Mouse (Mus musculus): ENCODE measurements at regions not wholly inside any gene's neighbourhood (a gene's known extent, or its start where the extent isn't known, plus 50 kb on each side); places are given as distances from the start of the nearest gene placed in this dataset.

GRCm38 (mm10) chr5:80812917-80813316, 207.0 kb upstream of the Adgrl3 start:
- Histone ChIP-seq H3K36me3 (ENCODE audit: control insufficient read depth, insufficient read depth) (no peaks in the 10 kb centered on the region), H3K4me2 (ENCODE audit: low read depth) (no peak overlapping the region), H3K79me2 (ENCODE audit: control insufficient read depth, insufficient read depth) (no peaks in the 10 kb centered on the region), H3K4me3 (no peak overlapping the region), H3K27me3 (ENCODE audit: control insufficient read depth, insufficient read depth, insufficient read length) (no peaks in the 10 kb centered on the region), H3ac (ENCODE audit: control insufficient read depth, insufficient read length) (no peak overlapping the region)
- no peak for TF ChIP-seq MYOG (IDR thresholded peaks at IDR 0.05; ENCODE audit: control insufficient read depth in 1 of 3, insufficient read depth in 1 of 3, insufficient read length in 2 of 3, low read depth in 2 of 3)
- TF ChIP-seq E2F4 (IDR thresholded peaks at IDR 0.05; ENCODE audit: insufficient read depth) = no peak
- no peak for TF ChIP-seq POLR2AphosphoS2 (IDR thresholded peaks at IDR 0.05; ENCODE audit: insufficient read length, low read depth)
- no peak for TF ChIP-seq REST (IDR thresholded peaks at IDR 0.05; ENCODE audit: insufficient read depth, insufficient read length)
- no peak for TF ChIP-seq SRF (IDR thresholded peaks at IDR 0.05; ENCODE audit: control insufficient read depth, insufficient read length, low read depth)
- no peak for TF ChIP-seq CEBPB (IDR thresholded peaks at IDR 0.05; ENCODE audit: insufficient read depth, poor library complexity, severe bottlenecking)
- no peak for TF ChIP-seq POLR2A (IDR thresholded peaks at IDR 0.05; ENCODE audit: insufficient read length, low read depth)
- TF ChIP-seq TCF3 (IDR thresholded peaks at IDR 0.05; ENCODE audit: insufficient read length, low read depth) = no peak
- no peak for TF ChIP-seq MAX (IDR thresholded peaks at IDR 0.05; ENCODE audit: low read depth)
- TF ChIP-seq MYOD1 (IDR thresholded peaks at IDR 0.05; ENCODE audit: control insufficient read depth in 1 of 3, insufficient read length in 2 of 3, low read depth in 2 of 3) = no peak
- TF ChIP-seq TCF12 (IDR thresholded peaks at IDR 0.05; ENCODE audit: insufficient read depth, poor library complexity, severe bottlenecking) = no peak
- no peak for TF ChIP-seq USF1 (IDR thresholded peaks at IDR 0.05; ENCODE audit: low read depth)

DNA sequence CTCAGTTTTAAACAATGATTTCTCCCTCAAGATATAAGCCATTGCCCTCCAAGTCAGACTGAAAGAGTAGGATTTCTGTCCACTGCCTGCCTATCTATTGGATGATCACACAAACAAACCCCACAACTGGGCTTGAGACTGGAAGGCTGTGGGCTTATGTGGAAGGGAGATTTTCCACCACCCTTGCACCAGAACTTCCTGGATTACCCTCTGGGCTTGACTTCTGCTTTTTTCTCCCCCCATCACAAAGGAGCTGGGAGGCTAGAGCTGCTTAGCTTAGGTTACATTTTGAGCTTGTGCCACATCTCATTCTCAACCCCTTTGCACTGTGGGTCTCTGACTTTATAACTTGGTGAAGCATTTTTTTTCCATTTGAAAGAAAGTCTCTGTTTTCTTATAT, 200.7 kb upstream of the Adgrl3 start:
- TF ChIP-seq POLR2A (IDR thresholded peaks at IDR 0.05; ENCODE audit: insufficient read length, low read depth) = no peak
- no peak for TF ChIP-seq MYOG (IDR thresholded peaks at IDR 0.05; ENCODE audit: control insufficient read depth in 1 of 3, insufficient read depth in 1 of 3, insufficient read length in 2 of 3, low read depth in 2 of 3)
- TF ChIP-seq MAX (IDR thresholded peaks at IDR 0.05; ENCODE audit: low read depth) = no peak
- no peak for TF ChIP-seq USF1 (IDR thresholded peaks at IDR 0.05; ENCODE audit: low read depth)
- no peak for TF ChIP-seq CEBPB (IDR thresholded peaks at IDR 0.05; ENCODE audit: insufficient read depth, poor library complexity, severe bottlenecking)
- no peak for TF ChIP-seq E2F4 (IDR thresholded peaks at IDR 0.05; ENCODE audit: insufficient read depth)
- TF ChIP-seq TCF12 (IDR thresholded peaks at IDR 0.05; ENCODE audit: insufficient read depth, poor library complexity, severe bottlenecking) = no peak
- no peak for TF ChIP-seq TCF3 (IDR thresholded peaks at IDR 0.05; ENCODE audit: insufficient read length, low read depth)
- no peak for TF ChIP-seq REST (IDR thresholded peaks at IDR 0.05; ENCODE audit: insufficient read depth, insufficient read length)
- no peak for TF ChIP-seq MYOD1 (IDR thresholded peaks at IDR 0.05; ENCODE audit: control insufficient read depth in 1 of 3, insufficient read length in 2 of 3, low read depth in 2 of 3)
- no peak for TF ChIP-seq POLR2AphosphoS2 (IDR thresholded peaks at IDR 0.05; ENCODE audit: insufficient read length, low read depth)
- no peak for TF ChIP-seq SRF (IDR thresholded peaks at IDR 0.05; ENCODE audit: control insufficient read depth, insufficient read length, low read depth)
- Histone ChIP-seq H3K4me2 (ENCODE audit: low read depth) (no peak overlapping the region), H3K27me3 (ENCODE audit: control insufficient read depth, insufficient read depth, insufficient read length) (no peaks in the 10 kb centered on the region), H3K36me3 (ENCODE audit: control insufficient read depth, insufficient read depth) (no peaks in the 10 kb centered on the region), H3K4me3 (no peak overlapping the region), H3ac (ENCODE audit: control insufficient read depth, insufficient read length) (no peak overlapping the region), H3K79me2 (ENCODE audit: control insufficient read depth, insufficient read depth) (no peaks in the 10 kb centered on the region)

GRCm38 (mm10) chr5:80842531-80842930, 177.4 kb upstream of the Adgrl3 start:
- no peaks in the 10 kb centered on the region for H3K79me2 ChIP-seq (ENCODE audit: control insufficient read depth, insufficient read depth)
- no peak overlapping the region for H3K4me3 ChIP-seq
- H3K4me2 ChIP-seq (ENCODE audit: low read depth) = no peak overlapping the region
- no peaks in the 10 kb centered on the region for H3K36me3 ChIP-seq (ENCODE audit: control insufficient read depth, insufficient read depth)
- no peak overlapping the region for H3ac ChIP-seq (ENCODE audit: control insufficient read depth, insufficient read length)
- no peaks in the 10 kb centered on the region for H3K27me3 ChIP-seq (ENCODE audit: control insufficient read depth, insufficient read depth, insufficient read length)
- TF ChIP-seq TCF3 (IDR thresholded peaks at IDR 0.05; ENCODE audit: insufficient read length, low read depth) (no peak), USF1 (IDR thresholded peaks at IDR 0.05; ENCODE audit: low read depth) (no peak), SRF (IDR thresholded peaks at IDR 0.05; ENCODE audit: control insufficient read depth, insufficient read length, low read depth) (no peak), POLR2AphosphoS2 (IDR thresholded peaks at IDR 0.05; ENCODE audit: insufficient read length, low read depth) (no peak), MAX (IDR thresholded peaks at IDR 0.05; ENCODE audit: low read depth) (no peak), CEBPB (IDR thresholded peaks at IDR 0.05; ENCODE audit: insufficient read depth, poor library complexity, severe bottlenecking) (no peak), E2F4 (IDR thresholded peaks at IDR 0.05; ENCODE audit: insufficient read depth) (no peak), MYOG (IDR thresholded peaks at IDR 0.05; ENCODE audit: control insufficient read depth in 1 of 3, insufficient read depth in 1 of 3, insufficient read length in 2 of 3, low read depth in 2 of 3) (no peak), REST (IDR thresholded peaks at IDR 0.05; ENCODE audit: insufficient read depth, insufficient read length) (no peak), MYOD1 (IDR thresholded peaks at IDR 0.05; ENCODE audit: control insufficient read depth in 1 of 3, insufficient read length in 2 of 3, low read depth in 2 of 3) (no peak)

DNA sequence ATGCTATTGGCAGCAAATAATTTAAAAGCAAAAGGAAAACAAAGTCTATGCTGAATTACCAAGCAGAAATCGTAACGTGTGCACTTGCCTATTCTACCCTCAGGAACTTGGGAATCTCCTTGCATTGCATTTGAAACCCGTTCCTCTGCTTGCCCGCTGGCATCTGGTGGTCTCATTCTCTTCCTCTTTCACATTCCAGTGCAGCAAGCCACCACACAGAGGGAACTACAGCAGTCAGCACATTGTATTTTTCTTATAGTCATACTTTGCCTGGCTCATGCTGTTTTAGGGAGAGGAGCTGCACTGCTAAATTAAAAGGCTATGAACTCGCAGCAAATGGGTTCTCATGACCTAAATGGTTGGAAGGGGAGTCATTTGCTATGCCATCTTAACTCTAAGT, 164.9 kb upstream of the Adgrl3 start:
- H3K27me3 ChIP-seq (ENCODE audit: control insufficient read depth, insufficient read depth, insufficient read length) = no peaks in the 10 kb centered on the region
- H3K36me3 ChIP-seq (ENCODE audit: control insufficient read depth, insufficient read depth) = no peaks in the 10 kb centered on the region
- no peaks in the 10 kb centered on the region for H3K79me2 ChIP-seq (ENCODE audit: control insufficient read depth, insufficient read depth)
- H3K4me3 ChIP-seq = no peak overlapping the region
- TF ChIP-seq MYOG (IDR thresholded peaks at IDR 0.05; ENCODE audit: control insufficient read depth in 1 of 3, insufficient read depth in 1 of 3, insufficient read length in 2 of 3, low read depth in 2 of 3) (no peak), TCF3 (IDR thresholded peaks at IDR 0.05; ENCODE audit: insufficient read length, low read depth) (no peak), TCF12 (IDR thresholded peaks at IDR 0.05; ENCODE audit: insufficient read depth, poor library complexity, severe bottlenecking) (no peak), USF1 (IDR thresholded peaks at IDR 0.05; ENCODE audit: low read depth) (no peak), POLR2A (IDR thresholded peaks at IDR 0.05; ENCODE audit: insufficient read length, low read depth) (no peak), MAX (IDR thresholded peaks at IDR 0.05; ENCODE audit: low read depth) (no peak), SRF (IDR thresholded peaks at IDR 0.05; ENCODE audit: control insufficient read depth, insufficient read length, low read depth) (no peak), REST (IDR thresholded peaks at IDR 0.05; ENCODE audit: insufficient read depth, insufficient read length) (no peak), MYOD1 (IDR thresholded peaks at IDR 0.05; ENCODE audit: control insufficient read depth in 1 of 3, insufficient read length in 2 of 3, low read depth in 2 of 3) (no peak), E2F4 (IDR thresholded peaks at IDR 0.05; ENCODE audit: insufficient read depth) (no peak), CEBPB (IDR thresholded peaks at IDR 0.05; ENCODE audit: insufficient read depth, poor library complexity, severe bottlenecking) (no peak)
- H3K4me2 ChIP-seq (ENCODE audit: low read depth) = no peak overlapping the region
- no peak overlapping the region for H3ac ChIP-seq (ENCODE audit: control insufficient read depth, insufficient read length)
